Mouse (Mus musculus) fibroblast of lung, adult 2 months (primary cell): ENCODE results near the gene Dgcr8.
"Not testable (repeated sequence)": the region's sequence is repeated elsewhere in the genome, so short reads cannot be mapped to it uniquely, and the experiment has no call there.

Experiments used
- DNase-seq: peaks from one replicate; pipeline ENCODE4 v3.0.0-alpha.2; 2011; ENCODE audit warnings: low read depth

Gene Dgcr8

GRCm38 (mm10) chr16:18289067-18289588, at the start of gene Dgcr8:
TSS of gene Dgcr8 (minus strand) at chr16:18289246.
- DNase-seq, result peak; percentile 93

- no peak for DNase-seq
Observed at GRCm38 (mm10) chr16:18337261-18337660, 48.2 kb upstream of the Dgcr8 start.

- no peak for DNase-seq
Observed at GRCm38 (mm10) chr16:18335981-18336380, 46.9 kb upstream of the Dgcr8 start.

- no peak for DNase-seq
Observed at GRCm38 (mm10) chr16:18333976-18334375, 44.9 kb upstream of the Dgcr8 start.

DNA sequence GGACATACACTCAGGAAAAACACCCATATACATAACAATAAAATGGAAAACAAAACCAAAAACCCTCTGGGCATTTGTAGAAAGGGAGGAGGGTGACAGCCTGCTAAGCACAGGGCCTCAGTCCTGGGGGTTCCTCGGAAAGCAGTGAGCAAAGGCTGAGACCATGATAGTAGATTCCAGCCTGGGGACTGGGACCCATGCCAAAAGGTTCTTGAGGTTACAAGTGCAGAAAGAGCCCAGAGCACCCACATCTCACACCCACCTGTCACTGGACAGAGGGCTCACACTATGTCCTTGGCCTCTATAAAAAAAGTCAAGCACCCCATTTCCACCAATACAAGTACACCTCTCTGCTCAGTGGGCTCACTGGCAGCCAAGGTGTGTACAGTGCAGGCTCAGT, 39.5 kb upstream of the Dgcr8 start:
- no peak for DNase-seq

- DNase-seq, result no peak
Observed at GRCm38 (mm10) chr16:18327936-18328335, 38.9 kb upstream of the Dgcr8 start.

- no peak for DNase-seq
Observed at GRCm38 (mm10) chr16:18325741-18326140, 36.7 kb upstream of the Dgcr8 start.

DNA sequence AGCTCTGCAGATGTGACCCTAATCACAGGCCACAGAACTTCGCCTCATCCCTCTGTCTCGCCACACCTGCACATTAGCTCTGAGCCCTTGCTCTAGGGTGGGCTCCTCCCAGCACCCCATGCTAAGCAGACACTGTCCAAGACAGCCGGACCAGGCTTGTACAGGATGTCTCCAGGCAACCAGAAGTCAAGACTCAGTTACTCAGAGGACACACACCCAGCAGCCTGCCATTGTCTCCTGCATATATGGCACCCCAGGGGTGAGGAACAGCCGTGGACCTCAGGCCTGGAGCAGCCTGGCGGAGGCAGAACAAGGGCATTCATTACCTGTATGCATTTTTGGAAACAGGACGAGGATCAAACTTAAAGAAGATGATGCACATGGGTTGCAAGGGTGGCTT, 35.0 kb upstream of the Dgcr8 start:
- no peak for DNase-seq

- DNase-seq, result peak; percentile 57
Observed at GRCm38 (mm10) chr16:18323460-18323859, 34.4 kb upstream of the Dgcr8 start.

- no peak for DNase-seq
Observed at GRCm38 (mm10) chr16:18321443-18321842, 32.4 kb upstream of the Dgcr8 start.

- DNase-seq, result no peak
Observed at GRCm38 (mm10) chr16:18318992-18319391, 29.9 kb upstream of the Dgcr8 start.

DNA sequence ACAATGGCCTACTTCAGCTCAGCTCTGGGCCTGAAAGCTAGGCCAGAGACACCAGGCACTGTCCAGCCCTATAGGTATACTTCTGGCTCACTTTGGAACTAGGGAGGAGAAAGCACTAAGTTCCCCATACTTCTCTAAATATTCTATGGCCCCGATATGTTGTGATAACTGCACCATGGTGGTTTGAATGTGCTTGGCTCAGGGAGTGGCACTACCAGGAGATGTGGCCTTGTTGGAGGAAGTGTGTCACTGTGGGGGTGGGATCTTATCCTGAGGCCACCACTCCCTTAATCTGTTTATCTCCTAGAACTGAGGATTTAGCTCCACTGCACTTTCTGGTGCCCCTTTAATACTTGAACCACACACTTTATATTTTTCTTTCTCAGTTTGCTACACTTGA, 19.1 kb upstream of the Dgcr8 start:
- DNase-seq, result no peak

GRCm38 (mm10) chr16:18289614-18290013, 568 bp upstream of the Dgcr8 start:
- DNase-seq, result not testable (repeated sequence)

- no peak for DNase-seq
Observed at GRCm38 (mm10) chr16:18288581-18289061, 425 bp downstream of the Dgcr8 start.

- DNase-seq, result peak; percentile 2
Observed at GRCm38 (mm10) chr16:18288166-18288565, 880 bp downstream of the Dgcr8 start.

DNA sequence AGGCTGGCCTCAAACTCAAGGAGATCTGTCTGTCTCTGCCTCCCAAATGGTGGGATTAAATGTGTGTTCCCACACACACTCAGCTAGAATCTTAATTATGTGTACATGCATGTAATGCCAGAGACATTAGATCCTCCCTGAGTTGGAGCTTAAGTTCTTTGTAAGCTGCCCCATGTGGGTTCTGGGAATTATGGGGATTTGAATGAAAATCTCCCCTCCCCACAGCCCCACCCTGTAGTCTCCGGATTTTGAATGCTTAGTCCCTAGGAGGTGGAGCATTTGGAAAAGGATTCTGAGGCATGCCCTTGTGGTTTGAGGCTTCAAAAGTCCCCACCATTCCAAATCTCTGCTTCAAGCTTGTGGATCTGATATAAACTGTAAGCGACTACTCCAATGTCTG, 13.9 kb downstream of the Dgcr8 start:
- no peak for DNase-seq

GRCm38 (mm10) chr16:18268182-18268581, 20.9 kb downstream of the Dgcr8 start:
- no peak for DNase-seq

GRCm38 (mm10) chr16:18265024-18265423, 24.0 kb downstream of the Dgcr8 start:
- DNase-seq, result no peak

DNA sequence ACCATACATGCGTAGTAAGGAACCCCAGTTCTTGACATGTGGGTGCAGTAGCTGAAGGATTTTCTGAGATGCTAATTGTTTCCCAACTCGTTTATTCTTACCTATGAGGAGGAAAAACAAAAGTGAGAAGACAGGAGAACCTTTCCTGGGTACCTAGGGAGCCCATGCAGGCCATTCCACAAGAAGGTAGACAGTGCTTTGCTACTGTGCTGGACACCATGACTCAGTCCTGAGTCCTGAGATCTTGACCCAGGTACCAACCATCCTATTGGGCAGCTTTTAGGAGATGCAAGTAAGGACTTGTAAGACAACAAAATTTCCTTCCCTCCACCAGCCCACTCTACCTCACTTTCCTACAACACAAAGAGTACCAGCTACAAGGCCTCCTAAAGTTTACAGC, 30.8 kb downstream of the Dgcr8 start, which contains the start of gene Gm49776:
Gm49776 (minus strand) TSS at position 101 of the 400 bp plus-strand sequence.
- no peak for DNase-seq

GRCm38 (mm10) chr16:18253866-18254265, 35.2 kb downstream of the Dgcr8 start:
- DNase-seq, result no peak

DNA sequence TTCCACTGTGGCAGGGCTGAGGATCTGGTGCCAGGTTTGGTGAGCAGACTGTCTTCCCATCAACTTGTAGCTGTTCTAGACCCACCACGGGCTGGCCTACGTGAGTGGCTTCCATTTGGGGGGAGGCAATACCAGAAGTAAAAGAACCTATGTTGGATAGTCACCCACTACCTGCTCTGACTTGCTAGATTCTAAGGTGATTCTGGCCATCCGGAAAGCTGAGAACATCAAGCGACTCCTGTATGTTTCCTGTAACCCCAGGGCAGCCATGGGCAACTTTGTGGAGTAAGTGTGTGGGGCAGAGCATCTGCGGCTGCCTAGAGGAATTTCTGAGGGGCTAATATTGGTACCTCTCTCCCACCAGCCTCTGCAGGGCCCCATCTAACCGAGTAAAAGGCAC, 36.3 kb downstream of the Dgcr8 start:
- DNase-seq, result no peak

DNA sequence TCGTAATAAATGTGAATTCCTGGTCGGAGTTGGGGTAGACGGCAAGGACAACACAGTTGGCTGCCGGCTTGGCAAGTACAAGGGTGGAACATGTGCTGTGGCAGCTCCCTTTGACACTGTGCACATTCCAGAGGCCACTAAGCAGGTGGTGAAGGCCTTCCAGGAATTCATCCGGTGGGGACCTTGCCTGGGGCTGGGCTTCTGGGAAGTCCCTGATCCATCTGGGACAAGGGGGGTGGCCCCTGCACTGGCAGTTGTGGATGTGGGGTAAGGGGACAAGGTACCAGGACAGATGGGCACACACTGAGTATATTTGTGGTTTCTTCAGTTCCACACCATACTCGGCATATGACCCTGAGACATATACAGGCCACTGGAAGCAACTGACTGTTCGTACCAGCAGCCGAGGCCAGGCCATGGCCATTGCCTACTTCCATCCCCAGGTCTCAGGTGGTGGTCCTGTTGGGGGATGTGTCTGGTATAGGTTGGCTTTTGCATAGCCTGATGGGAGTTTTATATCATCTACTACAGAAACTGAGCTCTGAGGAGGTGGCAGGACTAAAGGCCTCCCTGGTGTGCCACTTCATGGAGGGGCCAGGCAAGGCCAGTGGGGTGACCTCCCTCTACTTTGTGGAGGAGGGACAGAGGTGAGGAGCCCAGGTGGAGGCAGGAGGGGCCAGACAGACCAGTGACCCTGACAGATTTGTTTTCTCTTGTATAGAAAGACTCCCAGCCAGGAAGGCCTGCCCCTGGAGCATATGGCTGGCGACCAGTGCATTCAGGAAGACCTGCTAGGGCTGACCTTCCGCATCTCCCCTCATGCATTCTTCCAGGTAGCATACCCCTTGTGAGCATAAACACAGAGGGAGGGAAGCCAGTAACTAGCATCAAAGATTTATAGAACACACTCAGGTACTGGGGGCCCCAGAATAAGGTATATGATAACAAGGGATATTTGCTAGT, 37.9 kb downstream of the Dgcr8 start:
- no peak for DNase-seq

GRCm38 (mm10) chr16:18250231-18250630, 38.8 kb downstream of the Dgcr8 start:
- no peak for DNase-seq
